Mouse (Mus musculus) layer of hippocampus, postnatal 10 days (tissue): ENCODE results near the gene Camkmt. TPM values are rescaled to one million over a fixed set of nuclear protein-coding genes. Genes with fewer than 3 reads are reported as not detected.

Experiments used
- DNase-seq, 2 experiments: peaks; one replicate each; pipeline ENCODE4 v3.0.0; 2021; ENCODE audit warnings: low spot score in 2 of 2
- total RNA-seq, 2 experiments: library from RNA; stranded (reverse); gene quantifications; 2 replicates each; pipeline ENCODE4 v1.2.3; 2021

Camkmt gene
- total RNA-seq, 2 experiments from 2014 or later = 11.2 to 14.6 TPM

- DNase-seq = no peak
Measured at GRCm38 (mm10) chr17:85458075-85458474, 367.7 kb downstream of the Camkmt start.

- DNase-seq = no peak
Measured at GRCm38 (mm10) chr17:85458589-85458988, 368.2 kb downstream of the Camkmt start.

- no peak for DNase-seq
Measured at GRCm38 (mm10) chr17:85461577-85461976, 371.2 kb downstream of the Camkmt start.

- no peak for DNase-seq
Measured at GRCm38 (mm10) chr17:85463497-85464392, 373.4 kb downstream of the Camkmt start.

GRCm38 (mm10) chr17:85464466-85465411, 374.4 kb downstream of the Camkmt start:
- DNase-seq = no peak

GRCm38 (mm10) chr17:85469776-85470175, 379.4 kb downstream of the Camkmt start:
- no peak for DNase-seq

GRCm38 (mm10) chr17:85472687-85473202, 382.4 kb downstream of the Camkmt start:
- no peak for DNase-seq

GRCm38 (mm10) chr17:85473217-85473616, 382.9 kb downstream of the Camkmt start:
- DNase-seq = no peak

GRCm38 (mm10) chr17:85473881-85474280, 383.5 kb downstream of the Camkmt start:
- DNase-seq = no peak

GRCm38 (mm10) chr17:85481241-85481640, 390.9 kb downstream of the Camkmt start:
- no peak for DNase-seq

- DNase-seq = no peak
Measured at GRCm38 (mm10) chr17:85483086-85483485, 392.7 kb downstream of the Camkmt start.

GRCm38 (mm10) chr17:85484015-85484414, 393.7 kb downstream of the Camkmt start:
- no peak for DNase-seq

GRCm38 (mm10) chr17:85484526-85484925, 394.2 kb downstream of the Camkmt start:
- no peak for DNase-seq

GRCm38 (mm10) chr17:85485065-85485945, 395.0 kb downstream of the Camkmt start:
- DNase-seq = no peak

- DNase-seq = no peak
Measured at GRCm38 (mm10) chr17:85485946-85486533, 395.7 kb downstream of the Camkmt start.

- DNase-seq = no peak
Measured at GRCm38 (mm10) chr17:85486585-85487480, 396.5 kb downstream of the Camkmt start.

- DNase-seq = no peak
Measured at GRCm38 (mm10) chr17:85487531-85487930, 397.2 kb downstream of the Camkmt start.

GRCm38 (mm10) chr17:85488601-85489487, 398.5 kb downstream of the Camkmt start:
- DNase-seq = no peak
